Mouse (Mus musculus) brown adipose tissue, adult 24 weeks (tissue): ENCODE measurements around the gene Cyb561. TPM values are rescaled to one million over a fixed set of nuclear protein-coding genes. Genes with fewer than 3 reads are reported as not detected.
A peak's percentile ranks its signal among the peaks of the same experiment; 100 is the strongest.

Source experiments
- H3K27ac ChIP-seq: fragments of 200-500 bp; replicated peaks from 2 replicates; pipeline ENCODE4 v1.5.1; 2012; ENCODE audit warnings: low read depth, mild to moderate bottlenecking, low read length
- H3K4me1 ChIP-seq: fragments of 200-500 bp; 2 replicates; pipeline ENCODE4 v1.6.1; 2012; ENCODE audit warnings: low read length, mixed read lengths; ENCODE audit not compliant: control insufficient read depth, insufficient read depth, insufficient read length
- H3K4me3 ChIP-seq: fragments of 200-500 bp; 2 replicates; pipeline ENCODE4 v1.5.1; 2012; ENCODE audit warnings: low read depth, mild to moderate bottlenecking, low read length, moderate library complexity; ENCODE audit not compliant: insufficient read depth
- polyA plus RNA-seq: library from polyadenylated mRNA; stranded (reverse); fragments of >200 nt; gene quantifications from 2 replicates; pipeline ENCODE4 v1.2.4, GENCODE M21; 2012; ENCODE audit not compliant: missing spikeins, insufficient read depth, insufficient read length

Gene Cyb561
- polyA plus RNA-seq, 1 experiment, result 1.1 TPM

DNA sequence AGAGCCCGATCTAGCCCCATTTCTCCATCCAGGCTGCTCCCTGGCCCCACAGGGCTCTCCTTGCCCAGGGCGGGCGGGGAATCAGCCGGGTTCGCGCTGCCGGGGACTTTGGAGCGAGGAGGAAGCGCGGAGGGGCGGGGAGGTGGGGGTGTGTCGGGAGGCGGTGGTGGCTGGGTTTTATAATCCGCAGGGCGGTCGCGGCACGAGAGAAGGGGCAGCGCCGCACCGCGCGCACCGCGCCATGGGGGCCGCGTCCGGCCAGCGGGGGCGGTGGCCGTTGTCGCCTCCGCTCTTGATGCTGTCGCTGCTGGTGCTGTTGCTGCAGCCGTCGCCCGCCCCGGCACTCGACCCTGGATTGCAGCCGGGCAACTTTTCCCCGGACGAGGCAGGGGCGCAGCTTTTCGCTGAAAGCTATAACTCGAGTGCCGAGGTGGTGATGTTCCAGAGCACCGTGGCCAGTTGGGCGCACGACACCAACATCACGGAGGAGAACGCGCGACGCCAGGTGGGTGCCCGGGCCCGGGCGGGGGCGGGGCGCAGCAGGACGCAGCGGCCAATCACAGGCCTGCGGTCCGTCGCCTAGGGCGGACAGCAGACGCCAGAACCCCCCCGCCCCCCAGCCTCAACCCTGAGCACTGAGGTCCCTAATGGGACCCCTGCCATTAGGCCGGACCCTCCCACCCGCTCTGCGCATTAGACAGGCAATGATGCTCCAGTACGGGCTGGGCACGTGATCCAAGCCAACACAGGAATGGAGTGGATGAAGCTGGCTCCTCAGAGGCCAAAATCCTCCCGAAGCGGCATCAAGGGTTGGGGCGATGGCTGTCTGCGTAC lies 14.8 kb upstream of the Cyb561 start, which contains the start of gene Ace:
Gene Ace (plus strand): TSS at position 205 of the 834 bp plus-strand sequence.
- H3K4me3 ChIP-seq, result peak within 1 kb of the TSS; percentile 60
- H3K4me1 ChIP-seq, result 0 out of 2 replicates have a peak, but pooled peaks cover 2% of the 10 kb centered on the region
- no peak within 1 kb of the TSS for H3K27ac ChIP-seq

DNA sequence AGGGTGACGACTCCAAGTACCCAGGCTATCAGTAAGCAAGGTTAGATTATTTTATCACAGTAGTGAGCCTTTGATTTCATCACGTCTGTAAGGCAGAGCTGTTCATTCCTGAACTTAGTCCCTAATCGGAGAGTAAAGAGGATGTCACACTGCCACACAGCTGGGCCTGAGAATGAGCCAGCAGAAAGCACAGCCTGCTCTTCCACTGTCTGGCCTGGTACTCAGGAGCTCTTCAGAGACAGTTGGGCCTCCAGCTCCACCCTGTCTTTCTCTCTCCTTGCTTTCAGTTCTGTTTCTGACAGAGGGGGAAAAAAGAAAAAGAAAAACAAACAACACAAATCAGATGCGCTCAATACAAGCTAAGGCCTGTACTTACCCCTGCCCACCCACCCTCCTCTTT lies 13.2 kb upstream of the Cyb561 start:
- Histone ChIP-seq H3K4me1 (0 out of 2 replicates have a peak, but pooled peaks cover 2% of the 10 kb centered on the region), H3K27ac (no peak overlapping the region), H3K4me3 (no peak overlapping the region)

DNA sequence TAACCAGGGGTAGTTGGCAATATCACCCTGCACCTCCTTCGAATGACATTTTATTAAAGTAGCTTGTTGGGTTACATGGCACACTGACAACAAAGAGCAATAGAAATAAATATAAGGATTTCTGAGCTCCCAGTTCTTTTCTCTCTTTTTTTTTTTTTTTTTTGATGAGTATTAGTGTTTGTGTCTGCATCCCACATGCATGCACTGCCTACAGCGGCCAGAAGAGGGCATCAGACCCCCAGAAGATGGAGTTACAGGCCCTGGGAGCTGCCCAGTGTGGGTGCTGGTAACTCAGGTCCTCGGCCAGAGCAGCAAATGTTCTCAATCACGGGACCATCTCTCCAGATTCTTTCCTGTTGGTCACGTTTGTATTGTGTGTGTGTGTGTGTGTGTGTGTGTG lies 11.6 kb upstream of the Cyb561 start:
- no peak overlapping the region for H3K27ac ChIP-seq
- 0 out of 2 replicates have a peak, but pooled peaks cover 2% of the 10 kb centered on the region for H3K4me1 ChIP-seq
- no peak overlapping the region for H3K4me3 ChIP-seq

DNA sequence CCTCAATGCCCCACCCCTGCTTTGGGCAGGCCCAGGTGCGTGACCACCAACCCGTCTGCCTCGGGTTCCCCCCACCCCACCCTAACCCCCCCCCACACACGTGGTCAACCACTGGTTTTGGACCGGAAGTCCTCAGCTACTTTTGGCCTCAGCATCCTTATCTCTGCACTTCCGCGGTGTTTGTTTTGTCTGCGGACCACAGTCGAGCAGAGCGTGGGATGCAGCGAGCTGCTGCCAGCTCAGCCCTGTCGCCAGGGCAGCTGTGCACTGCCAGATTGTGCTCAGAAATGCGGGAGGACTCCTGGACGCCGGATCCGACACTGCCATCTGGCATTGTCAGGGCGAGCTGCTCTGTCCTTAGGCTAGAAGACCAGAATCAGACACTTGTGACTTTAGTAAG lies 6.2 kb upstream of the Cyb561 start:
- H3K27ac ChIP-seq, result no peak overlapping the region
- H3K4me3 ChIP-seq, result no peak overlapping the region
- peaks cover 9% of the 10 kb centered on the region for H3K4me1 ChIP-seq

DNA sequence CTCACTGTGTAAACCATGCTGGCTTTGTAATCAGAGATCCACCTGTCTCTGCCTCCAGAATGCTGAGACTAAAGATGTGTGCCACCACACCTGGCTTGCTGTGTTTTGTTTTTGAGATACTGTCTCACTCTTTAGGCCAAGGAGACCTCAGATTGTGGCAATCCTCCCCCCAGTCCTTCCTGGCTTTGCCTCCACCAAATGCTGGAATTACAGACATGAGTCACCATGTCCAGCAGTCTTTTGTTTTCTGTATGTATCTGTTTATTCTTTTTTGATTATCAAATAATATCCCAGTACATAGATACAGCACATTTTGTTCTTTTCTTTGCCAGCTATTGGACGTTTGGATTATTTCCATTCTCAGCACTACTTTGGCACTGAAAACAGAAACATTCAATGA lies 5.4 kb upstream of the Cyb561 start:
- H3K4me1 ChIP-seq, result peaks cover 9% of the 10 kb centered on the region
- H3K4me3 ChIP-seq, result no peak overlapping the region
- H3K27ac ChIP-seq, result no peak overlapping the region

DNA sequence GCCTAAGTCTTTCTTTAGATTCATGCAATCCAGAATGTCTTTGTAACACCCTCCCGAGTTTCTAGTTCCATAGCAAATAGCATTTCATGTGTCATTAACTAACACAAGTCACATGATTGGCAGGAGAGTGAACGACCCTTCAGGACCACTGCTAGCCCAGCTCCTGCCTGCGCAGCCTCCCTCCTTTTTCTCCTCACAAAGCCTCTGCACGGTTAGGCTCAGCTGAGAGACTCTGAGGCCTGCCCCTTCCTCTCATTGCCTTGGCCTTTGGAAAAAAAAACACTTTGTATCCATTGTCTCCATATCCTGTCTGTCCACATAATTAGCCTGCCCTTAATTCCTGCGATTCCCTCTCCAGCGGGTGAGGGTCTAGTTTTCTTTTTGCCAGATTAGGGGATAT lies 4.4 kb upstream of the Cyb561 start:
- Histone ChIP-seq H3K4me3 (no peak overlapping the region), H3K27ac (peak overlapping the region; percentile 56)

DNA sequence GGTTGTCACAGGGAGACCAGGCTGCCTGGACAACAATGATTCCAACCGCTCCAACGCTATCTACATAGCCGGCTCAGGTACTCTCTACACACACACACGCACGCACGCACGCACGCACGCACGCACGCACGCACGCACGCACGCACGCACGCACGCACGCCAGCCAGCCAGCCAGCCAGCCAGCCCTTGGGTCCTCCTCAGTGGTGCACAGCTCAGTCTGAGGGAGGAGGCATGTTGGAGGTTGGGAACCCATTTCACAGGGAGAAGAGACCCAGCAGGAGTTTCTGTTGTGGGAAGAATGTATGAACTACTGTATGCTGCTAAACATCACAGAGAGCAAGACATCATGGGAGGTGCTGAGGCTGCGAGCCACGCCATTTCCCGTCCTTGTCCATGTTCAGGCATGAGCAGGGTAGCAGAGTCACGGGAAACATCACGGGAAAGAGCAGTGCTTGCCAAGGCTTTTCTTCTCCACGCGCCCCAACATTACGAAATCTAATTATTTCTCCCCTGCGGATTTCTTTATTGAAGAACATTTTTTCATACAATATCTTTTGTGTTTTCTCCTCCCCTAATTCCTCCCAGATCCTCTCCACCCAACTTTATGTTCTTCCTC lies 2.8 kb upstream of the Cyb561 start:
- peaks cover 16% of the 10 kb centered on the region for H3K4me1 ChIP-seq
- H3K4me3 ChIP-seq, result no peak overlapping the region
- no peak overlapping the region for H3K27ac ChIP-seq

More for the DNA sequence above, 4.4 kb upstream of the Cyb561 start:
- peaks cover 16% of the 10 kb centered on the region for H3K4me1 ChIP-seq

DNA sequence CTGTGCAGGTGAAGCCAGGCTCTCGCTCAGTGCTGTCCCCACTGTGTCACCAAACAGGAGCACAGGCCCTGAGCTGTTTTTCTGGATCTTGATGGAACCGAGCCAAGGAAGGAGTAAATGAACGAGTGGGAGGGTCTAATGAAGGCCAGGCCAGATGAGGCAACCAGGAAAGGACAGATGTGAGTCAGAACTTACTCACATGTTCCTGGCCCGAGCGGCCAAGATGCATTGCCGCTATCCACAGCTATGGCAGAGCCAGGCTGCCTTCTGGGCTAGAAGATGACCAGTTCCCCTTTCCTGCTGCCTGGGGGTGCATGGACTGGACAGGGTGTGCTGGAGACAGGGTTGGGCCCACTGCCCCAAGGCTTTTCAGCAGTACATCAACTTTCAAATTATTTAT lies 266 bp upstream of the Cyb561 start:
- Histone ChIP-seq H3K27ac (no peak overlapping the region), H3K4me1 (peaks cover 16% of the 10 kb centered on the region), H3K4me3 (no peak overlapping the region)

DNA sequence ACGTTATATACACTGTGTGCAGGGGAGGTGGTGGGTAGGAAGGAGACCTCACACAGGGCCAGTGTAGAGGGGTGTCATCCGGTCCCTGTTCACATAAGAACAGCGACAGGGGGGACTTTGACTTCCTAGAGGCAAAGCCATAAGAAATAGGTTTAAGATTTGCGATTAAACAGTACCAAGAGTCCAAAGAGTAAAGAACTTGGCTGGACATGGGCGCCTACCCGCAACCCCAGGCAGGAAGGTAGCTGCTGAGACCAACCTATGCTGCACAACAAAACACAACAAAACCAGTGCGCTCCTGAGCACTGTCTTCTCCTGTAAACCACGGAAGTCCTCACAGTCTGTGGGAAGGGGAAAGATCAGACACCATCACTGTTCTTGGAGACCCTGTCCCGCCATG lies 1.0 kb downstream of the Cyb561 start:
- H3K27ac ChIP-seq, result no peak overlapping the region
- H3K4me1 ChIP-seq, result peaks cover 12% of the 10 kb centered on the region; the same call in 1 of the 2 replicates
- H3K4me3 ChIP-seq, result no peak overlapping the region

DNA sequence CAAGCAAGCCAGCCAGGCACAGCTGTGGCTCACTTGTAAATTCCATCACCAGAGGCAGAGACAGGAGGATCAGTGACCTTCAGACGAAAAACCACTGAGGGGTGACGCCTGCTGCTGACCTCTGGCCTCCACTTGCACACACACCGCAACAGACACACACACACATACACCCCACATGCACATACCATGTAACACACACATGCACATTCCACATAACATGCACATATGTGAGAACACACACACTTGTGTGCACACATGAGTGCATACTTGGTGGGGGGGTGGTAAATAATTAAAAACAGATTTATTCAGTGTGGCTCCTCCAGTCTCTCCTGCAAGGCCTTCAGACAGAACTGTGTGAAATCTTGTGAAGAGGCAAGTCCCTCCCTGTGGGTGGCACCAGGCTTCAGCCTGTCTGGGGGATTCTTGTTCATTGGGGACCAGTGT lies 1.5 kb downstream of the Cyb561 start:
- peaks cover 11% of the 10 kb centered on the region; the same call in 1 of the 2 replicates for H3K4me1 ChIP-seq
- no peak overlapping the region for H3K27ac ChIP-seq
- H3K4me3 ChIP-seq, result no peak overlapping the region

DNA sequence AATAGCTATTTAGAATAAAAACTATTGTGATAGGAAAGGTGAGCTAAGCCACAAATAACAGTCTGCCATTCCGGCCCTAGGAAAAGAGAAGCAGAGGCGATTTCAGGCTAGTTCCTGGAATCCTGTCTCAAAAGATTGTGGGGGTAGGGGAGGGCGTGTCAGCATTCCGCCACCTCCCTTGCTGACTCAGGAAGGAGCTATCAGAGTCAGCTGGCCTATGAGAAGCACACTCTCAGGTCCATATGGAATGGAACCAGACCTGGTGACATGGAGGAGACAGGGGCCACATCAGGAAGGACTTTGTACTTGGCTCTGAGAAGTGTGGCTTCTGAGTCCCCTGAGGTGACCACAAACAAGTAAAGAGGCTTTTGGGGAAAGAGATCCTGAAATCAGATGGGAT lies 2.6 kb downstream of the Cyb561 start:
- Histone ChIP-seq H3K27ac (no peak overlapping the region), H3K4me1 (peaks cover 10% of the 10 kb centered on the region; the same call in 1 of the 2 replicates), H3K4me3 (no peak overlapping the region)

DNA sequence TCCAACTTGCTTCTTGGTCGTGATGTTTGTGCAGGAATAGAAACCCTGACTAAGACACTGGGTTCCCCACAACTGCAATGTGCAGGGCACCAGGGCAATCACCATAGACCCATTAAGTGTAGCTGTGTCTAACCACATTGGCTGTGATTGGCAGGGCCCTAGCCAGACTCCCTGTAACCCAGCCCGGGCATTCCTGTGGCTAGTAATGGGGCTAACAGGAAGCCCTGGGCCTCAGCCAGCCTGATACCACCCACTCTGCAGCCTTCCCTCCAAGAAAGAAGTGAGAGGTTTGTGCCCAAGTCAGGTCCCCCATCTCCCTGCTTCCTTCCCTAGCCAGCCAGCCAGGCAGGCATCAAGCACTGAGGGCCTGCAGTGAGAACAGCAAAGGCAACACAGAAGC lies 4.9 kb downstream of the Cyb561 start:
- Histone ChIP-seq H3K27ac (no peak overlapping the region), H3K4me1 (peaks cover 8% of the 10 kb centered on the region; the same call in 1 of the 2 replicates), H3K4me3 (no peak overlapping the region)

DNA sequence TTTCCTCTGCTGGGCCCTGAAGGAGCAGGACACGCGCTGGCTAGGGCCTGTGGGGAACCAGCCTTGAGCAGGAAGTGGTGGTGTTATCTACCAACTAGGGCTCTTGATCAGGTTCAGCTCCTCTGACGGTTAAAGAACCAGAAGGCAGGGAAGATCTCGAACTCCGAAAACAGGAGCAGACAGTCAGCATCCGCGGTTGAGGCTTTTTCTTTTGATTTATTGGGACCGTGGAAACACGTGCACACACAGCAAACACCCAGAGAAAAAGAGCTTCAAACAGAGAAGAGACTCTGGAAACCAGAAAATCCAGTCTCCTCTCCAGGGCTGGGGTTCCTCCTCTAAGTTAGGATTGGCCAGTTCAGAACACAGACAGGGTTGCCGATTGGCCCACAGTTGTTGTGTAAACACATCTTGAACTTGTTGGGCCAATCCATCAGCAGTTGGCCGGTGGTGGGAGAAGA lies 6.4 kb downstream of the Cyb561 start:
- Histone ChIP-seq H3K4me1 (peaks cover 3% of the 10 kb centered on the region; the same call in 1 of the 2 replicates), H3K4me3 (no peak overlapping the region), H3K27ac (no peak overlapping the region)

DNA sequence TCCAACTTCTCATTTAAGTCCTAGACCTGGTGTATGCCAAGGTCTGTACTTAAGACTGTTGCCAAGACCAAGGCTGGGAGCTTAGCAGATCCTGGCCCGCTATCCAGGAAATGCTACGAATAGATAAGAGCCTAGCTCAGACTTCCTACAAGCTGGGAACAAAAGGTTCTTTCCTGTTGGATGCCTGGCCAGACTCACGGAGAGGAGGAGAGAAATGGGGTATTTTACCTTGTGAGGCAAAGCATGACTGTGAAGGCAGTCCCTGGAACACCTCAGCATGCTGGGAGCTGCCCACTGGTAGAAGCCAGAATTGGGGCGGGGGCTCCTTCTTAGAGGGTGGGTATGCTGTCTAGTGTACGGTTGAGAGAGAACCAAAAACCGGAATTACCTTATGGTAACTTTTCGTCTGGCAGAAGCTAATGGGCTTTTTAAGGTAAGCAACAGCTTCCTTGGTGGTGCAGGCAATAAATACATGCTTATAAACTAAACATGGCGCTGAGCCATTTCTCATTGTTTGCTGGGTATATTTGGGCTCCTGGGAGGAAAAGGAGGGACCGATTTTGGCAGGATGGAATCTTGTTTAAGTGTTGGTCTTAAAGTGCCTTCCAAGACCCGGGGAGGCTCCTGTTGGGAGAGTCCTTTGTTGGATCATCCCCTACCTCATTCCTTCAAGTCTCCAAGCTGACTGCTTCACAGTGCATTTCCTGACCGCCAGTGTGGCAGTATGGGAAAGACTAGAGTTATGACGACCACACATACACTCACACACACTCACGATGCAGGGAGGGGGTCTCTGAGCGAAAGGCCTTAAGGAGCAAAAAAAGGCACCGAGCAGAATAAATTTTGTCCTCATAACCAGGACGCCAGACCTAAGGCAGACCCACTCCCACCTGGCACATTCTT lies 8.1 kb downstream of the Cyb561 start:
- Histone ChIP-seq H3K4me3 (peak overlapping the region; percentile 68), H3K27ac (peak overlapping the region; percentile 98), H3K4me1 (peaks cover 3% of the 10 kb centered on the region; the same call in 1 of the 2 replicates)
